Mouse (Mus musculus) ovary, postnatal 36 days (tissue): ENCODE results near the gene Tenm4.
"Not testable (repeated sequence)": the region's sequence is repeated elsewhere in the genome, so short reads cannot be mapped to it uniquely, and the experiment has no call there.

Experiments
- DNase-seq: peaks from one replicate; pipeline ENCODE4 v3.0.0; 2022; ENCODE audit warnings: low spot score, mixed read lengths

Gene Tenm4

DNA sequence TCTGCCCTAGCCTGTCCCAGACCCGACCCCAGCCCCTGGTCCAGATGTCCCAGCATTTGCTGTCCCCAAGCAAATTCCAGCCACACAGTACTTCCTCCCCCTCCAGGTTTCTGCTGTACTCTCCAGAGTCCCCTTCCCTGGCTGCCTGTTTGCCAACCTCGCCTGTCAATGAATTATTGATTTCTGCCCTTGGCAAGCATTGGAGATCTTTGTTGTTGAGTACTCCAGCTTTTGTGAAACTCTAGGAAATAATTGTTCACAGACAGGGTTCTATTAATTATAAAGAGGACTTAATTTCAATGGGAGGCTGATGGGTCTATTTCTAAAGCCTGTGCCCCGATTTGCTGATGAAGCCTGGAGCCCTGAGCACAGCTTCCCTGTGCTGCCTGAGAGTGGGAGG, 733.4 kb downstream of the Tenm4 start:
- DNase-seq: no peak

DNA sequence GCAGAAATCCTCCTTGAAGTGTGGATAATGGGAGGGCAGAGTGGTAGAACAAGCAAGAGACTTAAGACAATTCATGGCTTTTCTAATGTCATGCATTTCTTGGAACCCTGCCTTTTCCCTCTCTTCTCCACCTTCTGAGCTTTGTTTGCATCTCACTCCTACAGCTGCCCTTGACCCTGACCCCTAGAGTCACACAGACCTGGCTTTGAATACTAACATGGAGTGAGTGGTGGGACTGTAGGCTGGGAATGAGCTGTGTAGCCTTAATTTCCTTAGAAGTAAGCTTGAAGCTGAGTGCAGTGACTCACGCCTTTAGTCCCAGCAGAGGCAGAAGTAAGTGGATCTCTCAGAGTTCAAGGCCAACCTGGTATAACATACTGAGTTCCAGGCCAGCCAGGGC, 733.9 kb downstream of the Tenm4 start:
- no peak for DNase-seq

DNA sequence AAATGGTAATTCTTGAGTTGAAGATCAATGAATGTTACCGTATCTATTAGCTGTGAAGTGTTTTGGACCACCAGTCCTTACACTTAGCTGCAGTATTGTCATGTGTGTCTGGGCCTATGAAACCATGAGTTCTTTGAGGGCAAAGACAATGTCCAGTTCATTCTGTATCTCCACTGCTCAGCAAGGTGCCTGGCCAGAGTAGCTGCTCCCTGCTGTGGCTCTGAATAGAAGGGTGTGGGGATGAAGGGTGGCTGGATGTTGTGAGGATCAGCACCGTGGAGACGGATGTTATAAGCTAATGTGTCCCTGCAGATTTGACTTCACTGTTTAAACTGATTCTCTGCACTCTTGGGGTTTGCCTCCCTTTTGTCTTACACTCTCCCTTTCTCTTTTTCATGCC, 734.4 kb downstream of the Tenm4 start:
- DNase-seq: no peak

DNA sequence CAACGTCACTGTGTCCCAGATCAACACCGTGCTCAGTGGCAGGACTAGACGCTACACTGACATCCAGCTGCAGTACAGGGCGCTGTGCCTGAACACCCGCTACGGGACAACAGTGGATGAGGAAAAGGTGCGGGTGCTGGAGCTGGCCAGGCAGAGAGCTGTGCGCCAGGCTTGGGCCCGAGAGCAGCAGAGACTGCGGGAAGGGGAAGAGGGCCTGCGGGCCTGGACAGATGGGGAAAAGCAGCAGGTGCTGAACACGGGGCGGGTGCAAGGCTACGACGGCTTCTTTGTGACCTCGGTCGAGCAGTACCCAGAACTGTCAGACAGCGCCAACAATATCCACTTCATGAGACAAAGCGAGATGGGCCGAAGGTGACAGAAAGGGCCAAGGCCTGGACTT, 735.2 kb downstream of the Tenm4 start:
- DNase-seq: no peak

DNA sequence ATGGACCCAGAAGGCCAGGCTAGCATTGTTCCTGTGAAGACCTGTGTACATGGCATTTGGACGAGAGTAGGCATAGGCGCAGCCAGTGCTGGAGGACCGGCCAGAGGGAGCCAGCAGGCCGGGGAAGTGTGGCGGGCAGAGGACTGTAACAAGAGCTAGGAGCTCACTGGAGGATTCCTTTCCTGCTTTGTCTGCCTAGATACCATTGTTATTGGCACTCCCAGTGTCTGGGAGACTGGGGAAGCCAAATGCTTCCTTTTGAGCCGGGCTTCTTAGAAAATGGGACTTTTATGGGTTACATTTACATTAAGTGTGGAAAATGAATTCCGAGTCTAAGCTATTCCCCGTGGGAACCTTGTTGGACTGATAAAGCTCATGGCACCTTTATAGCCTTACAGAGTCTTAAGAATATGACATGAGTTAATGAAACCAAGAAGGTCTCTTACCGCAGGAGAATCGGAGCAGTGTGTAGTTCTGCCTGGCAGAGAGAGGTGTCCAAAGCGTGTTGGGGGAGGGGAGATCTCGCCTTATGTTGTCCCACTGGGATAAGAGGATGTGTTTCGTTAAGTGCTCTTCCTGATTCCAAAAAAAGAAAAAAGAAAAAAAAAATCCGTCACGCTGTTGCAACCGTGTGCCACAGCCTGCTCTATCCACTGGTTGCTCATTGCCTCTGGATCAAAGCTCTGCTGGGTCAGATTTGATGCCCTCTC, 737.1 kb downstream of the Tenm4 start:
- DNase-seq: no peak

DNA sequence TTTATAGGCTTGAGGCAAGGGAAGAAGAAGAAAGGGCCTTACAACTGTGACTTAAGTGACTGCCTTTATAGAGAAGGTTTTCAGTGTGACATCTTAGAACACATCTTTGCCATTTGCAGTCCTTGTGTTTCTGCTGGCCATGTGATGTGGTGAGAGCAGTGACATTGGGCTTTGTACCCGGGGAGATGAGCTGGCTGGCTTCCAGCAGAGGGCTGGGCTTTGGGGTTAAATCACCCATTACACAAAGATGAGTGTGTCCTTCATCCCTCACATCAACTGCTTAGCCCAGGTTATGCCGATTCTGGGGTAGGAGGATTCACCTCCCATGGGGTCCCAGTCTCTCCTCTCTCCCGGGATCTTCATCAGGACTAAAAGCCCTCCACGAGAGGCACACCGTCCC, 738.8 kb downstream of the Tenm4 start:
- DNase-seq: peak; percentile 60

DNA sequence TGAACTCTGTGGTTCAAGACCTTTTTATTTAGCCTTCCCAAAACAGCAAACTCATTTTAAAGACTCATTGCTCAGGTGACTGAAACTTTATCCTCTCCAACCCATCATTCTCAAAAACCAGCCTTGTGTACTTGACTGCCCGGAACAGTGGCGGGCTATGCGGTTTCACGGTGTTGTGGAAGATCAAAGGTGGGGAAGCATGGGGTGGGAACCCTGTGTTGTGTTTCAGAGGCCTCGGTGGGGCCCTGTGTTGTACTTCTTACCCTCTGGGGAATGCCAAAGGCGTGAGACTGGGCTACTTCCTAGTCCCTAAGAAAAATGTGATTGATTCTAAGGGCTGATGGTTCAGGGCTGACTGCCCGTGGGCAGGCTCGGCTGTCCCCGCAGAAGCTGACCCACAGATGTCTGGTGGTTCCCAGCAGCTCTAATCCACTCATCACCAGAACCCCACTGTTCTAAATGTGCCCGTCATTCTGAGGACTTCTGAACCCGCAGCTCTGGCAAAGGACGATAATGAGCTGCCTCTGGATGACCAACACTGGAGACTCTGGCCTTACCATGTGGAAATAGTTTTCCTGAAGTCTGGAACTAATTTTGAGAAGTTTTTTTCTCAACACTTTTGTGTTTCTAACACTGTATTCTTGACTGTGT, 739.4 kb downstream of the Tenm4 start:
- DNase-seq: no peak

DNA sequence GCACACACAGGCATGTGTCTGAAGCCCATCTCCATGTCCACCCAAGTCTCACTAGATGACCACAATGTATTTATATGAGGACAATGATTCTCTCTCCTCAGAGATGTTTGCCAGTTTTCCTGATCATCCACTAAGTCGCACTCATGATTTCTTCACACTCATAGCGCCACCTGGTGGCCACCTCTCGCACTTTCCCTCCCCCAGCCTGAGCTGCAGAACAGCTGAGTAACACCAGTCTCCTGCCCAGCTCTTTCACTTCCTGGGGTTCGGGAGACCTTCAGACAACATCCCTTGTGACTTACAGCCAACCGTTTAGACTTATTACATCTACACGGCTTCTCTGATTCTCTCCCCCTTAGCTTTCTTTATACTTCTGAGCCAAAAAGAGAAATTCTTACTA, 743.0 kb downstream of the Tenm4 start:
- peak; percentile 77 for DNase-seq

DNA sequence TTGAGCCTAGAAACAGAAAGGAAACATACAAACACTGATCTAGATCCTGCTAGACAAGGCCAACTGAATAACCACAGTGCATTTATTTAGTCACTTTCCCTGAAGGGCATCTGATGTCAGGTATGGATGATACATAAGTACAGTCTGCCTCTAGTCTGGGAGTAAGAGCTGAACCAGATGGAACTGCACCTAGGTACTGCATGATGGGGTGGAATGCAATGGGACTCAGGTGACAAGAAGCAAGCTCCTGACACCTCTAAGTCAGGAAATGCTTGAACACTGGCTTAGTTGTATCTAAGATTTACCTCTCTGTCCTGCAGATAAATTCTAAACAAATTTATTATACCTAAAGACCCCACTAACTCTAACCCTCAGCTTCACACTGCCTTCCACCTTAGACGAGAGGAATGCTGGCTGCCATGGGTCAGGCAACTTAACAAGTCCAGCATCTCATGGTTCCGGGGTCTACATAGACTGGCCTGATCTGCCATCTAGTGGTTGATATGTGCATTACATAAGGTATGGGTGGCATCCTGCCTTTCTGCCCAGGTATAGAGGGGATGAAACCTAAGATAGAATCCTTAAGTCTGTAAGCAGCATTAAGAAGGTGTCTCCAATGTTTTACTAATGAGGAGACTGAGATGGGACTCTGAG, 744.5 kb downstream of the Tenm4 start:
- no peak for DNase-seq

DNA sequence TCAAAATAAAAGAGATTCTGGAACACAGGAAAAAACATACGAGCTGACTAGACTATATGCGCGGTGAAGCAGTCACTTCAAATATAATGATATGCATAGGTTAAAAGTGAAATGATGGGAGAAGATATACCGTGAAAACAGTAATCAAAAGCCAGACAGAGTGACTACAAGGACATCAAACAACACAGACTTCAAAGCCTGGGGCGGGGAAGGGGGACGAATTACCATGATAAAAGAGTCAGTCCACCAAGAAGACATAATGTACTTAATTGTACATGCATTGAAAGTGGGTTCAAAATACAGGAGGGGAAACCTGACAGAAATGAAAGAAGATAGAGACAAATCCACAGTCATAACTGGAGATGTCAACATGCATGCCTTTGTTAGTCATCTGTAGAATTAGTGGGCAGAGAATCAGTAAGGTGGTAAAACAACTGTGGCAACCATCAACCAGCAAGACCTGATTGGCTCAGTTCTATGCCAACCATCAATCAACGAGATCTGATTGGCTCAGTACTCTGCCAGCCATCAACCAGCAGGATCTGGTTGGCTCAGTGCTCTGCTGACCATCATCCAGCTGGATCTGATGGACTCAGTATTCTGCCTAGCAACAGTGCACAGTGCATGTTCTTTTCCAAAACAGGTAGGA, 749.5 kb downstream of the Tenm4 start:
- DNase-seq: no peak

DNA sequence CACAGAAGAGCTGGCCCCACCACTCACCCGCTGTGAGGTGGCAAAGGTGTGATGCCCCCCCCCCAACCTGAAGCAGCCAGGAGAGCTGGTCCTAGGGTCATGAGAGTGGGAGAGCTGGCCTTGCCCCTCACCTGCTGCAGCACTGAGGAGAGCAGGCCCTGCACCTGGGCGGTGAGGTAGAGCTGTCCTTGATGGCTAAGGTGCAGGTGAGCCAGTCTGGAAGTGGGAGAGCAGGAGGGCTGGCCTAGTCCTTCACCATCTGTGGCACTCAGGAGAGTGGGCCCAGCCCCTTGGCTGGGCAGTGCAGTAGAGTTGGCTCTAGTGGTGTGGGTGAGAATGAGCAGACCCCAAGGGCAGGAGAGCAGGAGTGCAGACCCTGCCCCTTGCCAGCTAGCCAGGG, 751.9 kb downstream of the Tenm4 start:
- no peak for DNase-seq

DNA sequence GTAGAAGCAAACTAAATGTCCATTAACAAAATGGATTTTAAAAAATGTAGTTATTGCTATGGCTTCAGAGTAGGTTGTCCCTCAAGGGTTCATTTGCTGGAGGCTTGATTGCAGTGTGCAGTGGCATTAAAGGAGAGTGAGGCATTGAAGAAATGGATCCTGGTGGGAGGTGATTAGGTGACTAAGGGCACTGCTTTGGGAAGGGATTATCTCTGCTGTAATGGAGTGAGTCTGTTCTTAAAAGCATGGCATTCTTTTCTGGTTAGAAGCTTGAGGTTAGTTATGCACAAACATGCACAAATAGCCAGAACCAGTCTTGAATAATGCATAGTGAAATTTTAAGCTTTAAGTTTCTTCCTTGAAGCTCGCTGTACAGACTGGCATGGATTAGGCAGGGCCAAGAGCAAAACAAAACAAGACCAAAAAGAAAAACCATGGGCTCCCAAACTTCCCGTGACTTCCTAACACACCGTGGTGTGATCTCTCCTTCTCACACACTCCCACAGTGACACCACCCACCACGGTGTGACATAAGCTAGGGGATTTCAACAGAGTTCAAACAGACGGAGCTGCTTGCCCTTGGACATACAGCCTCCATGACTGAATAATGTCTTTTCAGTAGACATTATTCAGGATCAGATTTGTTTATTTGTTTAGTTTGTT, 772.8 kb downstream of the Tenm4 start:
- no peak for DNase-seq

DNA sequence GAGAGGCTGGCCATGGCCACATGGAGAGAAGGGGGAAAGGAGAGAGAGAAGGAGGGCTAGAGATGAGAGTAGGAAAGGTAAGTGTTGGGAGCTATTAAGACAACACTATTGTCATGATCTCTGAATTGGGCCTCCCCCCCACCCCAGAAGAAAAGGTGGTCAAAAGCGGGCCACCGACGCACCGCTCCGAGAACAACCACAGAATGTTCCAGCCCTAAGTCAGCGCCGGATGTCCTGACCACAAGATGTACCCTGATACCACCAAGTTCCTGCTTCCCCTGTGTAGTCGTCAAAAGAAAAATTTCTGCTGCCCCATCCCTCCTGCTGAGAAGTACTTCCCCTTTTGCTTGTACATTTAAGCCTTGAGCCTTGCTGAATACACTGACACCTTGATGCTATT, 775.5 kb downstream of the Tenm4 start:
- not testable (repeated sequence) for DNase-seq

DNA sequence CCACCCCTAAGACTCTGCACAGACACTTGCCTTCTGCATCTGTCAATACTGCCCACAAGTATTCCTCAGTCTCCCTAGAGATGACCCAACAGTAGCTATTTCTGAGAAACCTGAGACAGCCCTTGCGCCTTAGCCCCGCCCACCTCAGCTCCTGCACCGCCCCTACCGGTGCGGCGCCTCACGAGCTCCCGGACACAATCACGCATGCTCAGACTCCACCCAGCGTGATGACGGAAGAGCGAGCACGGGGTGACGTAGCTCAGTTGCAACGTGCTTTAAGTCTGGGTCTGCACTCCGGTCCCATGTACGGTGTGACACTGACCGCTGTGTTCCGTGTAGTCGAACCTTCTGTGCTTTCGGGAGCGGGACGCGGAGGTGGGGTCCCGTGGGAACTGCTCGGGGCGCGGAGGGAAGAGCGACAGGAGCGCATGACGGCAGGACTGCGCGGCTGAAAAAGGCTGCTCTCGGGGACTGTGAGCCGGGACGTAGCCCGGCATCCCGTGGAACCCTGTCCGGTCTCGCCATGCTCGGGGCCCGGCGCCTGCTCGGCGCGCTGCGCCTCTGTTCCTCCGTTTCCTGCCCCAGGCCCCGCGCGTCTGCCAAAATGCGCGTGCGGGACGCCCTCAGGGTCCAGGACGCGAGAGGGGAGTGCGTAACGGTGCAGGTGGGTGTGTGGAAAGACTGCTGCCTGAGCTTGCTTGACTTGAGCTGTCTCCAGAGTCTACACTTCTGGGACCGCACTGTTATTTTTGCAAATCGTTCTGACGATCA, 780.4 kb downstream of the Tenm4 start, which contains the start of gene Nars2:
TSS of gene Nars2 (plus strand) at position 225 of the 771 bp plus-strand sequence.
- DNase-seq: peak; percentile 89

DNA sequence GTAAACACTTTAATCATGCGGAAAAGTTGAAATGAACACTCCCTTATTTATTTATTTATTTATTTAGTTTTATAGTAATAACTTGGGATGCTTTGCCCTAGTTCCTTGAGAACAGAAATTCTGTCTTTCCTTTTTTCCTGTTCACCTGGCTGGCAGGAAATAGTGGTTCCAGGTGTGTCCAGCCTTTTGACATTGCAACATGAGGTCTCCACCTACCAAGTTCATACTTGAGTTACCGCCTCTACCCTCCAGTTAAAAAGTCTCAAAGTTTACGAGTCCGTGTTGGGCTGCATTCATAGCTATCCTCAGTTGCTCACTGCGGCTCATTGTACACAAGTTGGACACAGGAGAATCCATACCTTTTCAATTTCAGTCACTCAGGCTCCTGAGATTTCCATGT, 781.0 kb downstream of the Tenm4 start:
- DNase-seq: no peak

DNA sequence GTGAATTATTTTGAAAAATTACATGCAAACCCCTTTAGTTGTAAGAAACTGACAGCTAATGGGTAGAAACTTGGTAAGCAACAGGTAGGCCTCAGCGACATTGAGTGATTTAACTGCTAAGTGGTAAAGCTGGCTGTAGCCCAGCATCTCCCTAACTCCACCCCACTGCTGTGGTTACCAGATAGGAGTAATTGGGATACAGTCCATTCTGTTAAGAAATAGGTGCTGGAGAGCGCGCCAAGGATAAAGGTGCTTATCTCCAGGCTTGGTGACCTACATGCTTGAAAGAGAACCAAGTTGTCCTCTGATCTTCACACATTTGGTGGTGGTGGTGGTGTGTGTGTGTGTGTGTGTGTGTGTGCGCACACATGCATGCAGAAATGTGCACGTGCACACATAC, 788.1 kb downstream of the Tenm4 start:
- DNase-seq: no peak
